Mouse (Mus musculus): ENCODE measurements at regions not wholly inside any gene's neighbourhood (a gene's known extent, or its start where the extent isn't known, plus 50 kb on each side); places are given as distances from the start of the nearest gene placed in this dataset.

GRCm38 (mm10) chr11:23996250-23996649 lies 78.6 kb downstream of the A830031A19Rik start:
- DNase-seq: no peak

- peak; percentile 2 to 6 for DNase-seq
These were observed 80.7 kb downstream of the A830031A19Rik start for GRCm38 (mm10) chr11:23994160-23994559.

DNA sequence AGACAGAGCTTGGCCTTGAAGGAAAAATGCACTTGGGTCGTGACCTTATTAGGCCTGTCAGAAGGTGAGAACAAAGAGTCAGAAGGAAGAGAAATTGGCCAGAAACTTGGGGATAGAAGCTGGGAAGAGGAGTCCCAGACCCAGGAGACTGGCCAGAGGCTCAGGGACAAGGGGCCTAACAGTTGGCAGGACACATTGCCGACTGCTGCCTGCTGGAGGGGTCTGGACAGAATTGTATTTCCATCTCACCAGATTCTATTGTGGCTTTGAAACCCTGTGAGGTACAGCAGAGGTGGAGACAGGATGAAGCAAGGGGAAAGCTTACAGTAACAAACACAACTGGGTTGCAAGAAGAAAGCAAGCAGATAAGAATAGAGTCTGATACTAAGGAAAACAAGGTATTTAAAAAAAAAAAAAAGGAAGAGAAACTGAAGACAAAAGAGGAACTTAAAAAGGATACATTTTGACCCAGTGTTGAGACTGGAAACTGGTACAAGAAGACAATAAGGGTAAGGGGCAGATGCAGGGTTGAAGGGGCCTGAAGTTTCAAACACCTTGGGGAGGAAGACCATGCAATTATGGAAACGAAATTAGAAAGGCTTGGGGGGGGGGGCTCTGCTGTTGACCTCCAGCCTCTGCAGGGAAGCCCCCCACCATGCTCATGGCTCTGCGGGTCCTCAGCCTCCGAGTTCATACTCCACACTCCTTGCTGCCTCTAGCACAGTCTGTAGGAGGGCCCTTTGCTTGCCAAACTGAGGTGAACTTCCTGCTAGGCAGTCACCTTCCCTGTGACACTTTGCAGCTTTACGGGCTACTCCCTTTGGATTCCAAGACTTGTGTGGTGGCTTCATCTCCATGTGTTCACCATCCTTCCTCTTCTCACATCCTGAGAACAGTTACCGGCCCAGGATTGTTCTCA lies 87.1 kb downstream of the A830031A19Rik start:
- DNase-seq: no peak

DNA sequence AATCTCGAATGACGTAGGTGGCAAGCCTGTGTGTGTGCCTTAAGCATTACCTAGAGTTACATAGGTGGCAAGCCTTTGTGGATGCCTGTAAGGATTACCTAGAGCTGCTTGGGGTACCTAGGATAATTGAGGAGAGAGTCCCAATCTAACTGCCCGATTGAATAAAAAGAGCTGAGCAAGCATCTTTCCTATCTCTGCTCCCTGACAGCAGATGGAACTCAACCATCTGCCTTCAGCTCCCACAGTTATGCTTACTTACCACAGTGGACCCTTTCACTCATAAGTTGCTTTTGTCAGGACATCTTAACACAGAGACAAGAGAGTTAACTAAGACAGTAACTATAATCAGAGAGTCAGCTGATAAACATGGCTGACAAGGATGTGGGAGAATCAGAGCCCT lies 89.6 kb downstream of the A830031A19Rik start:
- DNase-seq: no peak

DNA sequence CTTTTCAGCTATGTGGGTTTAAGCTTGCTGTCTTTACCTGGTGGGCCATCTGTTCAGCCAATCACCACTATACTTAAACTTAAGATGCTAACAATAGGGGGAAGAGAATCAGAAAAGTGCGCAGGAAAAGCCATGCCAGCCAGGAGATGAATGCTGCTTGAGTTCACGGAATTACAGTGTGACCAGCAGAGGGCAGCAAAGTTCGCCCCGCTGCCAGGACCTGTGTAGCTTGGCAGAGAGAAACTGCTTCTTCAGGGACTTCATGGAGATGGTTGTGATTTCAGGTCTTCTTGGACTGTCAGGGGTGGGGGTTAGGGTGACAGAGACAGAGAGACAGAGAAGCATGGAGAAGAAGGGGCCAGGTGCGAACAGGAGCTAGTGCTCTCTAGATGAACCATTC lies 84.3 kb upstream of the Papolg start:
- peak; percentile 22 to 59 for DNase-seq

- no peak for DNase-seq
These were observed 83.2 kb upstream of the Papolg start for GRCm38 (mm10) chr11:23978300-23978699.

- no peak for DNase-seq
These were observed 82.0 kb upstream of the Papolg start for GRCm38 (mm10) chr11:23977096-23977495.

DNA sequence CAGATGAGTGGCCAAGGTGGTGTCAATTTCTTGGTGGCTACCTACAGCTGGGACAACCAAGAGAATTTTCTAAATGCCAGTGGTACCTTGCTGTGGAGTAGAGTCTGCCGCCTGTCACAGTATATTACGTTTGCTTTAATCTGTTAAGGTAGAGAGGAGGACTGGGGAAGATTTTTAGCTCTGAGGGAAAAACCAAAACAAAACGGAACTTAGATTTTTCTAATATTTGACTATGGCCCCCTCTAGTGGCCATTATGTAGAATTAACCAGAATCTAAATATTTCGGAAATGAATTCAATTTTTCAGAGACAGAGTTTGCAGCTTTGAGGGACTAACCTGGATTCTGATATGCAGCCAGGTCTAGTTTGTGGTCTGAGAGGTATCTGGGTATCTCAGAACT lies 59.3 kb upstream of the Papolg start:
- no peak for DNase-seq

- no peak for DNase-seq
These were observed 50.9 kb upstream of the Papolg start for GRCm38 (mm10) chr11:23945966-23946365.

All from kidney, adult 8-10 months (tissue).